Mouse (Mus musculus): ENCODE measurements around the gene Stxbp1.

GRCm38 (mm10) chr2:32752181-32752580 is 94.9 kb downstream of the Stxbp1 start:
- TF ChIP-seq POLR2A (IDR thresholded peaks at IDR 0.05; ENCODE audit: borderline replicate concordance, insufficient read depth, low read length): no peak
- no peak for TF ChIP-seq CTCF (IDR thresholded peaks at IDR 0.05; ENCODE audit: borderline replicate concordance, insufficient read depth, low read depth, low read length)

Measured in cerebellum, adult 2 months (tissue).